Mouse (Mus musculus) limb, embryonic 12.5 days (tissue): ENCODE results near the gene Gnas. TPM values are rescaled to one million over a fixed set of nuclear protein-coding genes. Genes with fewer than 3 reads are reported as not detected.

ENCODE experiments used
- ATAC-seq: fragments of 200-750 bp; cut with Nextera tagmentation; 2 replicates; pipeline ENCODE4 v1.8.0; 2017; ENCODE audit warnings: low read depth, moderate TSS enrichment; ENCODE audit not compliant: insufficient number of reproducible peaks, insufficient read depth, low FRiP score, low TSS enrichment
- H3K27ac ChIP-seq: fragments of 300-500 bp; sonication (generic); 2 replicates; pipeline ENCODE4 v1.5.1; 2016; ENCODE audit warnings: mild to moderate bottlenecking, moderate library complexity
- H3K27me3 ChIP-seq: fragments of 300-500 bp; sonication (generic); 2 replicates; pipeline ENCODE4 v1.6.1; 2016; ENCODE audit warnings: mild to moderate bottlenecking, moderate library complexity
- H3K36me3 ChIP-seq: fragments of 300-500 bp; sonication (generic); 2 replicates; pipeline ENCODE4 v1.6.1; 2016; ENCODE audit warnings: mild to moderate bottlenecking, moderate library complexity
- H3K4me1 ChIP-seq: fragments of 300-500 bp; sonication (generic); replicated peaks from 2 replicates; pipeline ENCODE4 v1.6.1; 2016
- H3K4me2 ChIP-seq: fragments of 300-500 bp; sonication (generic); 2 replicates; pipeline ENCODE4 v1.6.1; 2016; ENCODE audit warnings: mild to moderate bottlenecking, moderate library complexity
- H3K4me3 ChIP-seq: fragments of 300-500 bp; sonication (generic); replicated peaks from 2 replicates; pipeline ENCODE4 v1.5.1; 2016; ENCODE audit warnings: mild to moderate bottlenecking
- H3K9ac ChIP-seq: fragments of 300-500 bp; sonication (generic); replicated peaks from 2 replicates; pipeline ENCODE4 v1.6.1; 2016; ENCODE audit warnings: mild to moderate bottlenecking, moderate library complexity
- H3K9me3 ChIP-seq: fragments of 300-500 bp; sonication (generic); 2 replicates; pipeline ENCODE4 v1.6.1; 2016; ENCODE audit warnings: mild to moderate bottlenecking, moderate library complexity
- WGBS: fragments of 180-500 bp; shearing (Covaris S2); methylation state at CpG from one replicate; pipeline ENCODE4 v1.1.7; 2016; 5-methylcytosine and 5-hydroxymethylcytosine counted together
- polyA plus RNA-seq: library from polyadenylated mRNA; unstranded; fragments of >200 nt; fragmentation: Nextera tagmentation; extraction: Ambion mirVana; gene quantifications from 2 replicates; pipeline ENCODE4 v1.2.1, GENCODE M21; 2016

Gnas gene
- polyA plus RNA-seq, 1 experiment from 2014 or later = 1,822 TPM

- H3K9ac ChIP-seq = peak overlapping the region; percentile 100
- no peaks in the 10 kb centered on the region for H3K27me3 ChIP-seq
- H3K36me3 ChIP-seq = 0 out of 2 replicates have a peak, but pooled peaks cover 9% of the 10 kb centered on the region
- H3K4me1 ChIP-seq = peaks cover 35% of the 10 kb centered on the region
- ATAC-seq = no peak
- H3K4me3 ChIP-seq = peak overlapping the region; percentile 98
- peak overlapping the region; percentile 69 for H3K4me2 ChIP-seq
- 50% methylated on average over 46 of the region's 46 CpGs for WGBS
- 0 out of 2 replicates have a peak, but pooled peaks cover 12% of the 10 kb centered on the region for H3K9me3 ChIP-seq
- H3K27ac ChIP-seq = peak overlapping the region; percentile 100
Observed at GRCm38 (mm10) chr2:174328358-174328905, 44.3 kb downstream of the Gnas start.

- ATAC-seq = peak; percentile 65
- H3K27me3 ChIP-seq = no peaks in the 10 kb centered on the region
- whole genome bisulfite sequencing = 49% methylated on average over 54 of the region's 58 CpGs
- H3K36me3 ChIP-seq = peaks cover 12% of the 10 kb centered on the region; the same call in 1 of the 2 replicates
- peaks cover 42% of the 10 kb centered on the region for H3K4me1 ChIP-seq
- H3K9ac ChIP-seq = peak overlapping the region; percentile 100
- peak overlapping the region; percentile 100 for H3K27ac ChIP-seq
- H3K9me3 ChIP-seq = 0 out of 2 replicates have a peak, but pooled peaks cover 12% of the 10 kb centered on the region
- H3K4me2 ChIP-seq = peak overlapping the region; percentile 69
- H3K4me3 ChIP-seq = peak overlapping the region; percentile 98
Observed at GRCm38 (mm10) chr2:174328926-174329662, 45.0 kb downstream of the Gnas start.

GRCm38 (mm10) chr2:174329663-174330615 is 45.8 kb downstream of the Gnas start:
- ATAC-seq = peak; percentile 83
- H3K4me2 ChIP-seq = peak overlapping the region; percentile 69
- 0 out of 2 replicates have a peak, but pooled peaks cover 12% of the 10 kb centered on the region for H3K9me3 ChIP-seq
- H3K27ac ChIP-seq = peak overlapping the region; percentile 100
- peak overlapping the region; percentile 100 for H3K9ac ChIP-seq
- H3K4me3 ChIP-seq = peak overlapping the region; percentile 98
- H3K4me1 ChIP-seq = peaks cover 50% of the 10 kb centered on the region
- H3K27me3 ChIP-seq = no peaks in the 10 kb centered on the region
- WGBS = under 1% methylated on average over 93 of the region's 131 CpGs
- H3K36me3 ChIP-seq = peaks cover 21% of the 10 kb centered on the region

GRCm38 (mm10) chr2:174330616-174331191 is 46.6 kb downstream of the Gnas start:
- H3K36me3 ChIP-seq = peaks cover 25% of the 10 kb centered on the region
- H3K27ac ChIP-seq = peak overlapping the region; percentile 100
- peak; percentile 61 for ATAC-seq
- peak overlapping the region; percentile 69 for H3K4me2 ChIP-seq
- peak overlapping the region; percentile 100 for H3K9ac ChIP-seq
- no peaks in the 10 kb centered on the region for H3K27me3 ChIP-seq
- H3K4me3 ChIP-seq = peak overlapping the region; percentile 98
- peaks cover 55% of the 10 kb centered on the region for H3K4me1 ChIP-seq
- 1% methylated on average over 44 of the region's 48 CpGs for WGBS
- H3K9me3 ChIP-seq = 0 out of 2 replicates have a peak, but pooled peaks cover 12% of the 10 kb centered on the region

GRCm38 (mm10) chr2:174331282-174332030 is 47.3 kb downstream of the Gnas start:
- Histone ChIP-seq H3K27ac (peak overlapping the region; percentile 100), H3K4me3 (peak overlapping the region; percentile 98), H3K4me2 (peak overlapping the region; percentile 69), H3K4me1 (peaks cover 62% of the 10 kb centered on the region), H3K36me3 (peaks cover 26% of the 10 kb centered on the region), H3K9me3 (0 out of 2 replicates have a peak, but pooled peaks cover 12% of the 10 kb centered on the region), H3K9ac (peak overlapping the region; percentile 100), H3K27me3 (no peaks in the 10 kb centered on the region)
- ATAC-seq = no peak
- WGBS = 26% methylated on average over 12 of the region's 12 CpGs

- H3K4me2 ChIP-seq = peak overlapping the region; percentile 69
Observed at GRCm38 (mm10) chr2:174333239-174333890, 49.2 kb downstream of the Gnas start.

GRCm38 (mm10) chr2:174334415-174334814 is 50.3 kb downstream of the Gnas start:
- Histone ChIP-seq H3K4me3 (no peak overlapping the region), H3K27me3 (no peaks in the 10 kb centered on the region), H3K9ac (no peak overlapping the region), H3K4me1 (peaks cover 74% of the 10 kb centered on the region), H3K27ac (no peak overlapping the region), H3K4me2 (no peak overlapping the region; the same call in 1 of the 2 replicates), H3K9me3 (no peaks in the 10 kb centered on the region), H3K36me3 (peaks cover 33% of the 10 kb centered on the region)
- WGBS = 83% methylated on average over 10 of the region's 10 CpGs
- ATAC-seq = no peak

More at GRCm38 (mm10) chr2:174333239-174333890, 49.2 kb downstream of the Gnas start:
- 0 out of 2 replicates have a peak, but pooled peaks cover 2% of the 10 kb centered on the region for H3K9me3 ChIP-seq
- ATAC-seq = no peak
- no peak overlapping the region for H3K27ac ChIP-seq
- H3K36me3 ChIP-seq = peaks cover 27% of the 10 kb centered on the region
- no peaks in the 10 kb centered on the region for H3K27me3 ChIP-seq
- peaks cover 77% of the 10 kb centered on the region for H3K4me1 ChIP-seq
- no peak overlapping the region for H3K9ac ChIP-seq
- 58% methylated on average over 7 of the region's 7 CpGs for WGBS
- peak overlapping the region; percentile 98; the same call in 1 of the 2 replicates for H3K4me3 ChIP-seq

GRCm38 (mm10) chr2:174337275-174337674 is 53.2 kb downstream of the Gnas start:
- ATAC-seq = no peak
- WGBS = 91% methylated on average over 13 of the region's 13 CpGs
- Histone ChIP-seq H3K9ac (no peak overlapping the region), H3K4me2 (no peak overlapping the region), H3K4me1 (peaks cover 92% of the 10 kb centered on the region), H3K9me3 (no peaks in the 10 kb centered on the region), H3K4me3 (no peak overlapping the region), H3K27ac (no peak overlapping the region), H3K36me3 (peaks cover 60% of the 10 kb centered on the region), H3K27me3 (no peaks in the 10 kb centered on the region)

GRCm38 (mm10) chr2:174339701-174340100 is 55.6 kb downstream of the Gnas start:
- Histone ChIP-seq H3K27ac (no peak overlapping the region), H3K4me2 (no peak overlapping the region), H3K4me3 (no peak overlapping the region), H3K4me1 (peaks cover 92% of the 10 kb centered on the region), H3K27me3 (no peaks in the 10 kb centered on the region), H3K9me3 (no peaks in the 10 kb centered on the region), H3K36me3 (peaks cover 69% of the 10 kb centered on the region), H3K9ac (no peak overlapping the region)
- no peak for ATAC-seq
- 88% methylated on average over 1 of the region's 1 CpGs for WGBS
